Mouse (Mus musculus) kidney, adult 11 months (tissue): Measurements from ENCODE around the gene Ssbp1.

ENCODE experiments used
- DNase-seq: peaks from one replicate; pipeline ENCODE4 v3.0.0; 2022

Ssbp1 gene

DNA sequence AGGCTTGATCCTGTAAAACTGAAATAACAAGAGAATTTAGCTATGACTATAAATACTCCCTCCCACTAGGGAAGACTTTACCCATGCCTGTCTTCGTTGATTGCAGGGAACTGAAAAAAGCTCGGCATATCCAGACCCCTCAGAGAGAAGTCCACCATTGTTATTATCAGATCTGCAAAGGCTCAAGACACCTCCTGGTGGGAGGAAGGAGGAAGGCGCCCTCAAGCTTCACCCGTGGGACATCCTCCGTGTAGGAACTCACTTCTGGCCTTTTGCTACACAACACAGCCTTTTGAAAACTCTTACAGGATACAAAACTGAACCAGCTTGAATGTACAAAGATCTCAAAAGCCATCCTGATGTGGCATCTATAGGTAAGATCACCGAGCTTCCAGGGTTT, 5.4 kb upstream of the Ssbp1 start:
- no peak for DNase-seq

DNA sequence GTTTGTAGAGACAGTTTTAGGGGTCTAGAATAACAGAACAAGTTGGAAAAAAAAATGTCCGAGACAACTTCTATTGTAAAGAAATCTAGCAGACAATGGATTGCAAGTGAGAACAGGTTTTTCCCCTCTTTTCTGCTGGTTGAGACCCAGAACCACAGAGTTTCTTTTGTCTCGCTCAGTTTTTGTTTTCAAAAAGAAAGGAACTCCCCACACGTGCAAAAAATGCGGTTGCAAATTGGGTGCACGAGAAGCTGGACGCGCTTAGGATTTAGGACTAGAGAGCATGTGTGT, 513 bp downstream of the Ssbp1 start:
- no peak for DNase-seq

DNA sequence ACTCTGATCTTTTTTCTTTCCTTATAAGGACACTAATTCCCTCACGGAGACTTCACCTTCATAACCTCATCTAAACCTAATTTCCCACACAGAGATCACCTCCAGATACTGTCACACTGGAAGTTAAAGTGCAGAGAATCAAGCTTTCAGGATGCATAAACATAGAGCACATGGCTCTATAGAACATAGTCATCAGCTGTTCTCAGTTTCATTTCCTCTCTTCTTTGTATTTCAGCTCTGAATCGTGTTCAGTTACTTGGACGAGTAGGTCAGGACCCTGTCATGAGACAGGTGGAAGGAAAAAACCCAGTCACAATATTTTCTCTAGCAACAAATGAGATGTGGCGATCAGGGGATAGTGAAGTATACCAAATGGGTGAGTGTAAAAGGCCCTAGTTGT, 5.0 kb downstream of the Ssbp1 start:
- DNase-seq: no peak

DNA sequence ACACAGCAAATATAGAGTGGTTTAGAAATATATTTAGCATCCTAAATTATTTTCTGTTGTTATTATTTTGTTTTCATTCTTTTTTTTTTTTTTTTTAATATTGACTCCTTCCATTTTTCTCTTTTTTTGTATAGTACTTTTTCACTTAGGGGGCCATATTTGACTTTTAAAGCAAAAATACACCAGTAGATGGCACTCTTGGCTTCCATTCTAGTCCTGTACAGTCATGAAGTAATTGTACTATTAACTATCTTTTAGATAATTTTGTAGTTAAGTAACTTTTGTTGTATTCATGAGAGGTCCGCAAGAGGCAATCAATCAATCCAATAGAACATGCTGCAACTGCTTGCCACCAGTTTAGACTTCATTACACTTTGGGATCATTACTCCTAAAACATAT, 8.6 kb downstream of the Ssbp1 start:
- no peak for DNase-seq

DNA sequence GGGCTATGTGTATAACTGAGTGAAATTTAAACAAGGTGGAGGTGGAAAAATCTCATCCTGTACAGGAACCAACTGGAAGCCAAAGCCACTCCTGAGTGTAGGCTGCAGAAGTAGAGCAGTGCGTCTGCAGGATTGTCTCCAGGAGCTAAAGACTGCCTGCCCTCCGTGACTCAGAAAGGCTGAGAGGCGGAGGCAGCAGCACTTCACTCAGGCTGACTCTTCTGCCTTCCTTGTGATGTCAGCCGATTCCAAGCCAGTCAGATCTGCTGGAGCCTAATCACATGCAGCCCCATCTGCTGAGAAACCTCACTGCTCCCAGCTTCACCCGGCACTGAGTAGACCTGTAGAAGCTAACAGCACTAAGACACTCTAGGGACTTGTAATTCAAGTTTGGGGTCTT, 11.2 kb downstream of the Ssbp1 start:
- no peak for DNase-seq

DNA sequence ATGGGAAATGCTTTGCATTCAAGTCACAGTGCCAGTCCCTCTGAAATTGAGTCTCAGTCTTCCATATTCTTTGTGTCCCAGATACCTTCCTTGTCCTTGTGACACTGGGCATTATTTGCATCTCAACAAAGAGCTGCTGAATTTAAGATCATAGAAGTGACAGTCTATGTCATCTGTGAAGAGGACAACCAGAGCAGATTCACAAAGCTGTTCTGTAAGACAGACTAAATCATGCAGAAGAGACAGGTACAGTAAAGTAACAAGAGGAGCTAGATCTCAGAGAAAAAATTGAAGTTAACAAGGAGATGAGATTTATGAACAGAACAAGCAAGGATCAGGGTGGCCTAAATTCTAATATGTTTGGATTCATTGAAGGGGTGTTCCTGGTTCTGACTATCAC, 19.8 kb downstream of the Ssbp1 start, which contains the start of gene Tas2r137:
TSS of gene Tas2r137 (plus strand) at position 301 of the 400 bp plus-strand sequence.
- DNase-seq: no peak

DNA sequence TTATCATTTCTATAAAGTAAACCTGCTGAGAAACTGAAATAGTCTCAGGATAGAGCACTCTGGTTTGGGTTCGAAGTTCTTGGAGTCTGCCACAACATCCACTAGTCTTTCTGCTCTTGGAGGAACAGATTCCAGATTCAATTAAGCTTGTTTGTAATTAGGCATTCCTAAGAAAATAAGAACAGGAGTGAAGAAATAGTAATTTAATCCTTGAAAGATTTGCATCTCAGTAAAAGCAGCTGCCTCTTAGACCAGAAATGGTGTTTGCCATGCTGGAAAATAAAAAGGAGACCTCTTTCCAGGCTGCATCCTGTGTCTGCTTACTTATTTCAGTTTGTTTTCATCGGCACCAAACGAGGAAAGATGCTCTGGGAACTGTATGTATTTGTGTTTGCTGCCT, 22.1 kb downstream of the Ssbp1 start, which contains the start of gene Tas2r108:
TSS of gene Tas2r108 (plus strand) at position 301 of the 400 bp plus-strand sequence.
- no peak for DNase-seq

DNA sequence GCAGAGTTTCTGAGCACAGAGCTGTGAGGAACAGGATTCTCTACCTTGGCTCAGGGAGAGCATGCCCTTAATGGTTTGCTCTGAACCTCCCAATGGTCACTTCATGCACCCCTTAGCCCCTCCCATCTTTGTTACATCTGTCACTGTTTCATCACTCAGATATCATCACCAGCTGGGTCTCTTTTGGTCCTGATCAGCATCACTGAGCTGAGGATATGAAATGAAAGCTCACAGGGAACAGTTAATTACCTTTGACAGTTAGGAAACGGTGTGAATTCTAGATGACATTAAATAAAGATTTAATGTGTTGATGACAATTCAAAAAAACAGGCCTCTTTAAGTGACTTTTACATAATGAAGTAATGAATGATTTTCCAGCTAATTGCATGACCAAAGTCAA, 48.3 kb downstream of the Ssbp1 start, which contains the start of gene Prss37:
TSS of gene Prss37 (minus strand) at position 101 of the 400 bp plus-strand sequence.
- DNase-seq: no peak
